Mouse (Mus musculus) heart, embryonic 12.5 days (tissue): ENCODE data around the gene Gabrr2. TPM values are rescaled to one million over a fixed set of nuclear protein-coding genes. Genes with fewer than 3 reads are reported as not detected.
"Not testable (repeated sequence)": the region's sequence is repeated elsewhere in the genome, so short reads cannot be mapped to it uniquely, and the experiment has no call there.

Experiments
- ATAC-seq: fragments of 200-750 bp; cut with Nextera tagmentation; 2 replicates; pipeline ENCODE4 v1.8.0; 2017; ENCODE audit warnings: moderate TSS enrichment, moderate library complexity; ENCODE audit not compliant: insufficient number of reproducible peaks, low FRiP score
- H3K27ac ChIP-seq: fragments of 300-500 bp; sonication (generic); 2 replicates; pipeline ENCODE4 v1.5.1; 2016; ENCODE audit warnings: mild to moderate bottlenecking, moderate library complexity; ENCODE audit not compliant: poor library complexity, severe bottlenecking
- H3K27me3 ChIP-seq: fragments of 300-500 bp; sonication (generic); replicated peaks from 2 replicates; pipeline ENCODE4 v1.6.1; 2016; ENCODE audit warnings: mild to moderate bottlenecking, moderate library complexity
- H3K36me3 ChIP-seq: fragments of 300-500 bp; sonication (generic); 2 replicates; pipeline ENCODE4 v1.6.1; 2016; ENCODE audit warnings: mild to moderate bottlenecking, moderate library complexity
- H3K4me1 ChIP-seq: fragments of 300-500 bp; sonication (generic); replicated peaks from 2 replicates; pipeline ENCODE4 v1.6.1; 2016; ENCODE audit warnings: mild to moderate bottlenecking
- H3K4me2 ChIP-seq: fragments of 300-500 bp; sonication (generic); 2 replicates; pipeline ENCODE4 v1.6.1; 2016; ENCODE audit warnings: mild to moderate bottlenecking, moderate library complexity
- H3K4me3 ChIP-seq: fragments of 300-500 bp; sonication (generic); 2 replicates; pipeline ENCODE4 v1.5.1; 2016; ENCODE audit warnings: mild to moderate bottlenecking
- H3K9ac ChIP-seq: fragments of 300-500 bp; sonication (generic); 2 replicates; pipeline ENCODE4 v1.6.1; 2016; ENCODE audit warnings: mild to moderate bottlenecking, moderate library complexity
- H3K9me3 ChIP-seq: fragments of 300-500 bp; sonication (generic); replicated peaks from 2 replicates; pipeline ENCODE4 v1.6.1; 2016; ENCODE audit warnings: mild to moderate bottlenecking, moderate library complexity
- WGBS: fragments of 180-500 bp; shearing (Covaris S2); methylation state at CpG from one replicate; pipeline ENCODE4 v1.1.7; 2016; 5-methylcytosine and 5-hydroxymethylcytosine counted together
- polyA plus RNA-seq: library from polyadenylated mRNA; unstranded; fragments of >200 nt; fragmentation: Nextera tagmentation; extraction: Ambion mirVana; gene quantifications from 2 replicates; pipeline ENCODE4 v1.2.1, GENCODE M21; 2016

Gabrr2 gene
- polyA plus RNA-seq, 1 experiment from 2014 or later, result 0.28 TPM

DNA sequence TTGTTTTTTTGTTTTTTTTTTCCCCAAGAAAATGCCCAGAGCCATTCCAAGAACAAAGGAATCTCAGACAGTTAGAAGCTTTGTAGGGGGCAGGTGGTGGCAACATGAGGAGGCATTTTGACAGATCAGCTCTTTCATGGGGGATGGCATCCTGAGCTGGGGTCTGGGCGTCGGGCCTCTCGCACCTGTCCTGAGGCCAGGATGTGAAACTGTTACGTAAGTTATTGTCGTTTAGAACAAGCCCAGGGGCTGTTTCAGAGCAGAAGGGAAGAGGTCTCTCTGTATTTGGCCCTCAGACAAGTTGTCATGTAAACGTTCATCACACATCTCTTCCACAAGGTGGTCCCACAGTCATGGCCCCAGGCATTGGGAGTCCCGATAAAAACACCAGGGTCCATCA lies 48.0 kb downstream of the Gabrr2 start:
- WGBS, result 89% methylated on average over 7 of the region's 7 CpGs

DNA sequence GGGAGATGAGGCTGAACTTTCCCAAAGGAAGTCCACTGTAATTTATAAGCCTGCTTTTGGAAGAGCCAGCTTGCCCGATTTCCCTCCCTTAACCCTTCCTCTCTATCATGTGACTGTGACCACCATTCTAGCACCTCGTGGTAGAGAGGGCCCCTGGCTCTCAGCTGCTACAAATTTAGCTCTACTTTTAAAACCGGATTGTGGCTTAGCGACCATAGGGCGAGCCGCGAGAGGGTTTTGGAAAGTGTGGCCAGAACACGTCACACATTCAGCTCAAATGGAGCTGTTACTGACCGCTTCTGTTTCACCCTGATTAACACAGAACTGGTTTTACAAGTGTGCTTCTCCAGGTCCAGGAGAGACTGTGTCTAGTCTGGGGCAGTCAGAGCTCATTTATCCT lies 48.6 kb downstream of the Gabrr2 start:
- Histone ChIP-seq H3K4me1 (peaks cover 8% of the 10 kb centered on the region; the same call in 1 of the 2 replicates), H3K27me3 (no peaks in the 10 kb centered on the region), H3K36me3 (no peaks in the 10 kb centered on the region), H3K4me3 (no peak overlapping the region), H3K9ac (no peak overlapping the region), H3K9me3 (peaks cover 2% of the 10 kb centered on the region; the same call in 1 of the 2 replicates), H3K27ac (no peak overlapping the region), H3K4me2 (no peak overlapping the region)
- ATAC-seq, result no peak
- WGBS, result 75% methylated on average over 9 of the region's 9 CpGs

More for the DNA sequence above, 48.0 kb downstream of the Gabrr2 start:
- Histone ChIP-seq H3K36me3 (no peaks in the 10 kb centered on the region), H3K27ac (no peak overlapping the region), H3K4me2 (no peak overlapping the region), H3K4me1 (peaks cover 8% of the 10 kb centered on the region; the same call in 1 of the 2 replicates), H3K27me3 (no peaks in the 10 kb centered on the region), H3K9ac (no peak overlapping the region), H3K9me3 (peaks cover 2% of the 10 kb centered on the region; the same call in 1 of the 2 replicates), H3K4me3 (no peak overlapping the region)
- ATAC-seq, result no peak

DNA sequence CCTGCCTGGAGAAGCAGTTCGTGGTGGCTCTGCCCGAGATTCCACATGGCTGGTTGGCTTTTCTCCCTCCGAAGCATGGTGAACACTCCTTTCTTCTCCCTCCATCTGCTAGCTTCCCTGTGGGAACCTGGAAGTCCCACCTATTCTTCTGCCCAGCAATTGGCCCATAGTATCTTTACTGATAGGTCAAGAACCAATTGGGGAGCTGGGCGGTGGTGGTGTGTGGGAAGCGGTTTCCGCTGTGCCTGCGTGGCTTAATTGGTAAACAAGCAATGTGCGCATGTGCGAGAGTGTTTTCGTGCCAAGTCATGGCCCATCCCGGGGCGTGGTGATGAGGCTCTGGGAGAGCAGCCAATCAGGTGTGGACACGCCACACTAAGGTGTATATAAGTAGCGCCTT lies 50.1 kb downstream of the Gabrr2 start:
- not testable (repeated sequence) for ATAC-seq, H3K4me1 ChIP-seq, H3K27ac ChIP-seq, H3K4me3 ChIP-seq, H3K4me2 ChIP-seq, H3K36me3 ChIP-seq, H3K27me3 ChIP-seq, H3K9me3 ChIP-seq, H3K9ac ChIP-seq
- 88% methylated on average over 14 of the region's 14 CpGs for WGBS

DNA sequence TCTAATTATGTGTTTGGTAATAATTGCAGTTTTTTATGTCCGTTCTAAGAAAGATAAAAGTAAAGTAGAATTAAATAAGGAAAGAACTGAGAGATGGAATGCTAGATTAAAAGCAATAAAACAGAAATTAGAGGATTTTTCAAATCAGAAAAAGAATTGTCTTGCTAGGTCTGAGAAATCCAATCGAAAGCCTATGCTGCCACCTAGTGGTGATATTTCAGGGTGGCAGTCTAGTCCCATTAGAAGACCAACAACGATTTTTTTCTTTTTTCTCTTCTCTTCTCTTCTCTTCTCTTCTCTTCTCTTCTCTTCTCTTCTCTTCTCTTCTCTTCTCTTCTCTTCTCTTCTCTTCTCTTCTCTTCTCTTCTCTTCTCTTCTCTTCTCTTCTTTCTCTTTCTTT lies 56.3 kb downstream of the Gabrr2 start:
- not testable (repeated sequence) for H3K4me3 ChIP-seq, H3K4me1 ChIP-seq, H3K27me3 ChIP-seq, H3K9me3 ChIP-seq, H3K9ac ChIP-seq, H3K4me2 ChIP-seq, H3K36me3 ChIP-seq, ATAC-seq, H3K27ac ChIP-seq
- 7% methylated on average over 3 of the region's 3 CpGs for WGBS

DNA sequence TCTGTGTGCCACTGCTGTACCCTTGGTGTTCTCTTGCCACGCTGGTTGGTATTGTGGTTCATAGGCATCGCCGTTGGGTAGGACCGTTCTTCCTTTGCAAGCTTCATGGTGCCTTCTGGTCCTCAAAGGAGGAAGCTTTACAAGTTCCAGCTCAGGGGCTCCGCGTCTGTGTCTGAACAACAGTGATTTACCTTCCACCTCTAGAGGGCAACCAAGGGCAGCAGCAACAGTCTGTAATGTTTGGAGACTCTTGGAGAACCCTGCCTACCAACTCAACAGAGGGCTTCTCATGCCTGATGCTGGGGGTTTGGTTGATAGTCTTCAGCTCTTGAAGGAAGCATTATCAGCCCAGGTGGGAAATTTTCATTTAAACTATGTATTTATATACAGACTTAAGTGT lies 61.7 kb downstream of the Gabrr2 start:
- H3K9ac ChIP-seq, result no peak overlapping the region
- H3K4me1 ChIP-seq, result peaks cover 8% of the 10 kb centered on the region
- no peaks in the 10 kb centered on the region for H3K36me3 ChIP-seq
- no peak for ATAC-seq
- H3K4me3 ChIP-seq, result no peak overlapping the region
- 74% methylated on average over 6 of the region's 6 CpGs for WGBS
- H3K27me3 ChIP-seq, result no peaks in the 10 kb centered on the region
- no peak overlapping the region for H3K27ac ChIP-seq
- no peak overlapping the region for H3K4me2 ChIP-seq
- no peaks in the 10 kb centered on the region for H3K9me3 ChIP-seq

DNA sequence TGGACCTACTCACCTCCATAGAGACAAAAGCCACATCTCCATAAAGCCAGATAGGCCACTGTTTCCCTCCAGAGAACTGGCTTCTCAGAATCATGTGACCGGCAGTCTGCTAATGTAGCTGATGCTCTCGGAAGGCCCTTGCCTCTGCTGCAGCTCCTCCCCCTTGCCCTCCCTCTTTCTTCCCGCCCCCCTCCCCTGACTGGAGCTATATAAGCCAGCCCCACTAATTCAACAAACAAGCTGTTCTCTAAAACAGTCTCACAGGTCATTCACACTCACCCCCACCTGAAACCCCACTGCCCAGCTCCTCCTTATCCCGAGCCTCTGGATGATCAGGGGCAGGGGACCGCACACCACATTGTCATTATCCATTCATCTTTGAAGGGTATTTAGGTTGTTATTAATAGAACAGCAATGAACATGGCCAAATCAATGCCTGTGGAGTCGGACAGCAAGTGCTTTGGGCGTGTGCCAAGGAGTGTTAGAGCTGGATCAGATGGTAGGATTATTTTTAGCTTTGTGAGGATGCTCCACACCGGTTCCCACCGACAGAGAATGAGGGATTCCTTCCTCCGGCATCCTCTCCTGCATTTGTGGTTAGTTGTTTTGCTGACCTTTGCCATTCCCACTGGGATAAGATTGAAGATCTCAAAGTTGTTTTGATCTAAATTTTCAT lies 62.7 kb downstream of the Gabrr2 start:
- Histone ChIP-seq H3K27me3 (no peaks in the 10 kb centered on the region), H3K9me3 (no peaks in the 10 kb centered on the region), H3K27ac (no peak overlapping the region), H3K4me3 (no peak overlapping the region), H3K36me3 (no peaks in the 10 kb centered on the region), H3K4me1 (peaks cover 8% of the 10 kb centered on the region), H3K9ac (no peak overlapping the region), H3K4me2 (peak overlapping the region; percentile 54)
- ATAC-seq, result 0 out of 2 replicates have a peak, but pooled peaks have one; percentile 22
- WGBS, result 49% methylated on average over 10 of the region's 10 CpGs

DNA sequence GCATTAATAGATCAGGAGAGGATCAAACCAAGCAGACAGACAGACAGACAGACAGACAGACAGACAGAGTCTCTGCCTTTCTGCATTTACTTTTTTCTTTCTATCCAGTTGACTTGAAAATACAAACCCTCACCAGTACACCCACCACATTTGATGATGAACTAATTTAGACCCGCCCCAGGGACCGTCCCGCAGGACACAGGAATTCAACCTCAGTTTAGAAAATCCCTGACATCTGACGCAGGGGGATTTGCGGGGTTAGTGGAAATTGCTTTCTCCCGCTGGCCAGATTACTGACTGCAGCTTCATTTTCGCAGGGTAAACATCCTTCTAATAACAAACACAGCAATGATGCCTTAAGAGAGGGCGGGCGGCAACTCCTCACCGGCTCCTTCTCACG lies 69.4 kb downstream of the Gabrr2 start, which contains the start of gene Gabrr1:
Gabrr1 (plus strand) TSS at position 301 of the 400 bp plus-strand sequence.
- ATAC-seq, result no peak
- no peaks in the 10 kb centered on the region for H3K9me3 ChIP-seq
- H3K4me2 ChIP-seq, result no peak within 1 kb of the TSS
- H3K27ac ChIP-seq, result no peak within 1 kb of the TSS
- H3K4me1 ChIP-seq, result no peaks in the 10 kb centered on the region
- no peak within 1 kb of the TSS for H3K9ac ChIP-seq
- no peaks in the 10 kb centered on the region for H3K27me3 ChIP-seq
- H3K4me3 ChIP-seq, result no peak within 1 kb of the TSS
- WGBS, result 70% methylated on average over 11 of the region's 11 CpGs
- H3K36me3 ChIP-seq, result no peaks in the 10 kb centered on the region

Other genes with a start within 250 kb of the Gabrr2 start
- 7.0 and 7.7 TPM in 2 replicates for gene Ankrd6, start 112.2 kb upstream of the Gabrr2 start, polyA plus RNA-seq
- gene Rragd, start 80.0 kb upstream of the Gabrr2 start, polyA plus RNA-seq, result 61.2 and 64.1 TPM in 2 replicates
- 30.6 and 35.5 TPM in 2 replicates for gene Ube2j1, start 31.6 kb upstream of the Gabrr2 start, polyA plus RNA-seq
- 0.10 and 0.11 TPM in 2 replicates for gene Gabrr1, start 69.5 kb downstream of the Gabrr2 start, polyA plus RNA-seq
- 1.8 and 2.0 TPM in 2 replicates for gene Pm20d2, start 126.7 kb downstream of the Gabrr2 start, polyA plus RNA-seq
- gene Srsf12, start 146.0 kb downstream of the Gabrr2 start, polyA plus RNA-seq, result 2.2 and 3.3 TPM in 2 replicates
- gene Pnrc1, start 227.2 kb downstream of the Gabrr2 start, polyA plus RNA-seq, result 110 TPM in 2 replicates
- gene Rngtt, start 247.3 kb downstream of the Gabrr2 start, polyA plus RNA-seq, result 21.7 and 22.2 TPM in 2 replicates